Mouse (Mus musculus): ENCODE results near the gene Gm20521.

The Gm20521 gene

GRCm38 (mm10) chr14:54883154-54884021 lies at the start of gene Gm20521, which contains the start of gene Bcl2l2:
Gm20521 (plus strand) TSS chr14:54883441.
Bcl2l2 (plus strand) TSS chr14:54883377.
- peak; percentile 85 to 95 for DNase-seq

GRCm38 (mm10) chr14:54843461-54843860 lies 39.8 kb upstream of the Gm20521 start:
- no peak for DNase-seq

GRCm38 (mm10) chr14:54855726-54856125 lies 27.5 kb upstream of the Gm20521 start:
- no peak for DNase-seq

GRCm38 (mm10) chr14:54856703-54857102 lies 26.5 kb upstream of the Gm20521 start:
- no peak for DNase-seq

GRCm38 (mm10) chr14:54857891-54858290 lies 25.4 kb upstream of the Gm20521 start:
- DNase-seq = peak; percentile 74

- peak; percentile 76 to 89 for DNase-seq
These were observed 22.7 kb upstream of the Gm20521 start for GRCm38 (mm10) chr14:54860511-54860910.

GRCm38 (mm10) chr14:54863501-54864312 lies 19.5 kb upstream of the Gm20521 start:
- peak; percentile 94 to 96 for DNase-seq

GRCm38 (mm10) chr14:54864313-54865036 lies 18.8 kb upstream of the Gm20521 start:
- no peak for DNase-seq

- DNase-seq = no peak
These were observed 17.6 kb upstream of the Gm20521 start for GRCm38 (mm10) chr14:54865626-54866025.

- no peak for DNase-seq
These were observed 17.0 kb upstream of the Gm20521 start for GRCm38 (mm10) chr14:54866268-54866667.

GRCm38 (mm10) chr14:54866936-54867335 lies 16.3 kb upstream of the Gm20521 start:
- DNase-seq = peak in 1 of 2 experiments; percentile 42

- no peak for DNase-seq
These were observed 15.2 kb upstream of the Gm20521 start for GRCm38 (mm10) chr14:54868026-54868425.

- no peak for DNase-seq
These were observed 12.4 kb upstream of the Gm20521 start, which contains the start of gene Homez for GRCm38 (mm10) chr14:54870861-54871260. Homez (minus strand) TSS chr14:54870961.

- DNase-seq = no peak
These were observed 9.1 kb upstream of the Gm20521 start for GRCm38 (mm10) chr14:54874165-54874564.

GRCm38 (mm10) chr14:54875844-54876538 lies 7.2 kb upstream of the Gm20521 start:
- no peak for DNase-seq

GRCm38 (mm10) chr14:54876539-54877047 lies 6.6 kb upstream of the Gm20521 start:
- DNase-seq = peak; percentile 97 to 98

GRCm38 (mm10) chr14:54877048-54877715 lies 6.1 kb upstream of the Gm20521 start, which contains the start of gene Ppp1r3e:
Ppp1r3e (minus strand) TSS chr14:54877550.
- DNase-seq = peak; percentile 86 to 87

GRCm38 (mm10) chr14:54884022-54884712 lies 926 bp downstream of the Gm20521 start:
- DNase-seq = peak in 1 of 2 experiments; percentile 36

GRCm38 (mm10) chr14:54885309-54885708 lies 2.1 kb downstream of the Gm20521 start:
- DNase-seq = no peak

GRCm38 (mm10) chr14:54892200-54892599 lies 9.0 kb downstream of the Gm20521 start, which contains the start of gene Pabpn1:
Pabpn1 (plus strand) TSS chr14:54892500.
- no peak for DNase-seq

Measured in cerebellum, postnatal 25 days (tissue).